Mouse (Mus musculus) C2C12 (cell line): ENCODE data around the gene Tcte2. TPM values are rescaled to one million over a fixed set of nuclear protein-coding genes. Genes with fewer than 3 reads are reported as not detected.

Source experiments
- H3K27me3 ChIP-seq: one replicate; pipeline ENCODE4 v1.6.1; 2011; ENCODE audit not compliant: control insufficient read depth, insufficient read depth, insufficient read length
- H3K36me3 ChIP-seq: one replicate; pipeline ENCODE4 v1.6.1; 2011; ENCODE audit not compliant: control insufficient read depth, insufficient read depth
- H3K4me3 ChIP-seq: one replicate; pipeline ENCODE4 v1.5.1; 2011; ENCODE audit warnings: mild to moderate bottlenecking, control low read depth; ENCODE audit not compliant: poor library complexity, insufficient read depth, severe bottlenecking
- H3K79me2 ChIP-seq: one replicate; pipeline ENCODE4 v1.6.1; 2011; ENCODE audit not compliant: control insufficient read depth, insufficient read depth
- H3K79me3 ChIP-seq: one replicate; pipeline ENCODE4 v1.6.1; 2011; ENCODE audit warnings: low read depth, control low read depth
- H3ac ChIP-seq: one replicate; pipeline ENCODE3; 2011; ENCODE audit warnings: low read depth; ENCODE audit not compliant: control insufficient read depth, insufficient read length
- CEBPB ChIP-seq: IDR thresholded peaks from one replicate; pipeline ENCODE4 v1.6.1; 2011; ENCODE audit warnings: low read depth, mild to moderate bottlenecking, control low read depth, moderate library complexity
- CTCF ChIP-seq: IDR thresholded peaks from one replicate; pipeline ENCODE4 v1.5.1; 2011; ENCODE audit not compliant: control insufficient read depth, insufficient read depth, insufficient read length
- FOSL1 ChIP-seq: IDR thresholded peaks from one replicate; pipeline ENCODE4 v1.8.0; 2011; ENCODE audit warnings: mild to moderate bottlenecking, low read length; ENCODE audit not compliant: poor library complexity, insufficient read depth, severe bottlenecking
- MAX ChIP-seq: IDR thresholded peaks from one replicate; pipeline ENCODE4 v1.6.1; 2011; ENCODE audit warnings: mild to moderate bottlenecking, control low read depth
- MYOD1 ChIP-seq: IDR thresholded peaks from one replicate; pipeline ENCODE4 v1.6.1; 2011; ENCODE audit warnings: low read depth; ENCODE audit not compliant: control insufficient read depth, insufficient read length
- MYOG ChIP-seq: IDR thresholded peaks from one replicate; pipeline ENCODE4 v1.6.1; 2011; ENCODE audit not compliant: control insufficient read depth, insufficient read length; ENCODE audit errors: extremely low read depth
- USF1 ChIP-seq: IDR thresholded peaks from one replicate; pipeline ENCODE4 v1.6.1; 2011; ENCODE audit warnings: low read depth, mild to moderate bottlenecking, control low read depth, moderate library complexity
- polyA plus RNA-seq: library from polyadenylated mRNA; unstranded; fragments of >200 nt; fragmentation: generic; extraction: Trizol; gene quantifications from one replicate; pipeline ENCODE4 v1.2.1, GENCODE M21; 2012; ENCODE audit warnings: missing spikeins

The Tcte2 gene
- polyA plus RNA-seq, 1 experiment = 0.44 TPM

- Histone ChIP-seq H3K79me2 (no peaks in the 10 kb centered on the region), H3ac (no peak overlapping the region)
- TF ChIP-seq FOSL1 = no peak
- TF ChIP-seq CEBPB = no peak
- no peak for TF ChIP-seq USF1
- no peak for TF ChIP-seq MYOD1
- TF ChIP-seq MYOG = no peak
These were observed 28.9 kb downstream of the Tcte2 start for GRCm38 (mm10) chr17:13732685-13733084.

GRCm38 (mm10) chr17:13731727-13732112 lies 29.9 kb downstream of the Tcte2 start:
- Histone ChIP-seq H3K27me3 (no peaks in the 10 kb centered on the region), H3ac (no peak overlapping the region), H3K79me3 (no peaks in the 10 kb centered on the region), H3K36me3 (no peaks in the 10 kb centered on the region), H3K4me3 (no peak overlapping the region), H3K79me2 (no peaks in the 10 kb centered on the region)
- TF ChIP-seq USF1 (no peak), CEBPB (no peak), CTCF (no peak)

More at GRCm38 (mm10) chr17:13732685-13733084, 28.9 kb downstream of the Tcte2 start:
- no peak overlapping the region for H3K4me3 ChIP-seq
- H3K27me3 ChIP-seq = no peaks in the 10 kb centered on the region
- no peaks in the 10 kb centered on the region for H3K36me3 ChIP-seq
- H3K79me3 ChIP-seq = no peaks in the 10 kb centered on the region

GRCm38 (mm10) chr17:13730980-13731726 lies 30.5 kb downstream of the Tcte2 start:
- Histone ChIP-seq H3K27me3 (no peaks in the 10 kb centered on the region), H3K79me3 (no peaks in the 10 kb centered on the region), H3K36me3 (no peaks in the 10 kb centered on the region), H3K79me2 (no peaks in the 10 kb centered on the region), H3ac (no peak overlapping the region), H3K4me3 (no peak overlapping the region)
- no peak for TF ChIP-seq CTCF
- TF ChIP-seq USF1 = no peak
- TF ChIP-seq FOSL1 = no peak
- TF ChIP-seq CEBPB = no peak
- TF ChIP-seq MYOG = no peak

DNA sequence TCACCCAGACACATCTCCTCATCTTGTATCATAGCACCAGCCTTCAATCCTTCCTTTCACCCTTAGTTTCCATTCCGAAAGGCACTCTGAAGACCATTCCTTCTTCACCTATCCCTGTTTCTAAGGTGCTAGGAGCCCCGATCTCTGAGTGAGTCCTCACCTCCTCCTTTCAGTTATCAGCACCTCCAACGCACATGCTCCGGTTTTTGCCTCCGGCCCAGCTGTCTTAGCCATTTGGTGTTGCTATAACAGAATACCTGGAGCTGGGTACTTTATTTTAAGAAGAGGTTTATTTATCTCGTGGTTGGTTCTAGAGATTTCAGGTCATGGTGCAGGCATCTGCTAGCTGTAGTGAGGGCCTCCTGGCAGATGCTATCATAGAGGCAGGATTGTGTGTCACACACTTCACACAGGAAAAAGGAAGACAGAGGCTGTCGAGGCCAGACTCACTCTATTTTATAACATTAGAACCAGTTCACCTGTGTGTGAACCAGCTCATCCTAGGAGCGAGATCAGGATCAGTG lies 34.7 kb downstream of the Tcte2 start:
- H3K79me3 ChIP-seq = no peaks in the 10 kb centered on the region
- no peak overlapping the region for H3ac ChIP-seq
- H3K4me3 ChIP-seq = no peak overlapping the region
- no peaks in the 10 kb centered on the region for H3K79me2 ChIP-seq
- no peak for TF ChIP-seq MYOD1
- no peak for TF ChIP-seq MYOG
- no peak for TF ChIP-seq CEBPB
- TF ChIP-seq USF1 = no peak
- TF ChIP-seq MAX = no peak
- no peak for TF ChIP-seq FOSL1
- no peak for TF ChIP-seq CTCF
- H3K36me3 ChIP-seq = no peaks in the 10 kb centered on the region
- H3K27me3 ChIP-seq = no peaks in the 10 kb centered on the region

- Histone ChIP-seq H3ac (no peak overlapping the region), H3K79me2 (no peaks in the 10 kb centered on the region), H3K4me3 (no peak overlapping the region), H3K79me3 (no peaks in the 10 kb centered on the region), H3K27me3 (no peaks in the 10 kb centered on the region), H3K36me3 (no peaks in the 10 kb centered on the region)
- no peak for TF ChIP-seq USF1
- no peak for TF ChIP-seq CTCF
- TF ChIP-seq MYOD1 = no peak
- no peak for TF ChIP-seq MYOG
- TF ChIP-seq FOSL1 = no peak
These were observed 36.5 kb downstream of the Tcte2 start for GRCm38 (mm10) chr17:13725004-13725550.

- no peak overlapping the region for H3ac ChIP-seq
- no peak overlapping the region for H3K4me3 ChIP-seq
- no peak for TF ChIP-seq FOSL1
- no peak for TF ChIP-seq USF1
- no peak for TF ChIP-seq MAX
- no peak for TF ChIP-seq CEBPB
- no peak for TF ChIP-seq MYOD1
- no peak for TF ChIP-seq MYOG
- no peak for TF ChIP-seq CTCF
- H3K27me3 ChIP-seq = no peaks in the 10 kb centered on the region
- no peaks in the 10 kb centered on the region for H3K79me2 ChIP-seq
- H3K79me3 ChIP-seq = no peaks in the 10 kb centered on the region
- no peaks in the 10 kb centered on the region for H3K36me3 ChIP-seq
These were observed 39.2 kb downstream of the Tcte2 start for GRCm38 (mm10) chr17:13722434-13722833.
